Mouse (Mus musculus) forebrain, embryonic 11.5 days (tissue): ENCODE measurements around the gene Ciz1. TPM values are rescaled to one million over a fixed set of nuclear protein-coding genes. Genes with fewer than 3 reads are reported as not detected.

Experiments used
- ATAC-seq: fragments of 200-750 bp; cut with Nextera tagmentation; replicated peaks from 2 replicates; pipeline ENCODE4 v1.8.0; 2017; ENCODE audit warnings: moderate TSS enrichment; ENCODE audit not compliant: low FRiP score
- DNase-seq: peaks from one replicate; pipeline ENCODE4 v3.0.0-alpha.2; 2017; ENCODE audit warnings: low spot score
- H3K27ac ChIP-seq: fragments of 300-500 bp; sonication (generic); 2 replicates; pipeline ENCODE4 v1.5.1; 2014; ENCODE audit warnings: low read depth, low read length
- H3K27me3 ChIP-seq: fragments of 300-500 bp; sonication (generic); 2 replicates; pipeline ENCODE4 v1.6.1; 2014; ENCODE audit warnings: mild to moderate bottlenecking, low read length, mixed read lengths; ENCODE audit not compliant: control insufficient read depth, insufficient read depth
- H3K36me3 ChIP-seq: fragments of 300-500 bp; sonication (generic); 2 replicates; pipeline ENCODE4 v1.6.1; 2014; ENCODE audit warnings: mild to moderate bottlenecking, low read length, moderate library complexity, mixed read lengths; ENCODE audit not compliant: control insufficient read depth, insufficient read depth
- H3K4me1 ChIP-seq: fragments of 300-500 bp; sonication (generic); replicated peaks from 2 replicates; pipeline ENCODE4 v1.6.1; 2014; ENCODE audit warnings: low read length, mixed read lengths; ENCODE audit not compliant: control insufficient read depth, insufficient read depth
- H3K4me2 ChIP-seq: fragments of 300-500 bp; sonication (generic); 2 replicates; pipeline ENCODE4 v1.6.1; 2014; ENCODE audit warnings: low read depth, mild to moderate bottlenecking, low read length, moderate library complexity, mixed read lengths; ENCODE audit not compliant: severe bottlenecking
- H3K4me3 ChIP-seq: fragments of 300-500 bp; sonication (generic); 2 replicates; pipeline ENCODE4 v1.5.1; 2014; ENCODE audit warnings: low read depth, low read length
- H3K9ac ChIP-seq: fragments of 300-500 bp; sonication (generic); 2 replicates; pipeline ENCODE4 v1.6.1; 2014; ENCODE audit warnings: low read length
- H3K9me3 ChIP-seq: fragments of 300-500 bp; sonication (generic); 2 replicates; pipeline ENCODE4 v1.6.1; 2016; ENCODE audit warnings: low read length, mixed read lengths; ENCODE audit not compliant: control insufficient read depth
- WGBS: fragments of 180-500 bp; shearing (Covaris S2); extraction: QIAGEN DNeasy Blood & Tissue Kit; methylation state at CpG from one replicate; pipeline ENCODE4 v1.1.7; 2014; 5-methylcytosine and 5-hydroxymethylcytosine counted together
- polyA plus RNA-seq: library from polyadenylated mRNA; unstranded; fragments of >200 nt; fragmentation: Nextera tagmentation; extraction: Ambion mirVana; gene quantifications from 2 replicates; pipeline ENCODE4 v1.2.1, GENCODE M21; 2014

Ciz1 gene
- polyA plus RNA-seq, 1 experiment from 2014 or later = 69.0 TPM

DNA sequence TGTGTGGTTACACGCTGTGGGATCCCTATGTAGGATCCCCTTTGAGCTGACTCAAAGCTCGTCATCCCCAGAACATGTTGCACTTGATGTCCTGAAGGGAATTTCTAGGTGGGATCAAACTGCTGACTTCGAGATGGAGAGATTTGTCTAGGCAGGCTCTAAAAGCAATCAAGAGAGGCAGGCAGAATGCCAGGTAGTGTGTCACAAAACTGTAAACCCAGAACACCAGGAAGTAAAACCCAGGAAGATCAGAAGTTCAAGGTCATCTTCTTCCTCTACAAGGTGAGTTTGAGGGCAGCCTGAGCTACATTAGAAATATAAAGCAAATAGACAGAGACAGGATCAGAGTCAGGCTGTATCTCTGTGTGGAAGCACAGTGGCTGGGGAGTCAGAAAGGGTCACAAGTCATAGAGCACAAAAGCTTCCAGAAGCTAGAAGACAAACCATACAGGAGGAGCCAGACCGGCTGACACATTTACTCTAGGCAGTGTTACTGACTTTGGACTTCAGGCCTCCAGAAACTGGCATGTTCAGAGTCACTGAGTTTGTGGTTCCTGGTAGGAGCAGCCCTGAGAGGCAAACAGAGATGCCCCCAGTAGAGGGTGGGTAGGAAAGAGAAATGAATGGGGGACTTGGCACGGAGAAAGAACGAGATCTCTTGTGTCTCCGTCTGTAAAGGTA lies 55.2 kb downstream of the Ciz1 start:
- H3K9me3 ChIP-seq = no peaks in the 10 kb centered on the region
- DNase-seq = no peak
- no peaks in the 10 kb centered on the region for H3K4me1 ChIP-seq
- no peak overlapping the region for H3K4me3 ChIP-seq
- no peak overlapping the region for H3K4me2 ChIP-seq
- H3K27ac ChIP-seq = no peak overlapping the region
- WGBS = 83% methylated on average over 7 of the region's 7 CpGs
- no peak overlapping the region for H3K9ac ChIP-seq
- no peaks in the 10 kb centered on the region; the same call in 1 of the 2 replicates for H3K36me3 ChIP-seq
- H3K27me3 ChIP-seq = no peaks in the 10 kb centered on the region
- ATAC-seq = no peak

- no peak overlapping the region for H3K9ac ChIP-seq
- DNase-seq = no peak
- ATAC-seq = no peak
- no peak overlapping the region for H3K27ac ChIP-seq
- H3K27me3 ChIP-seq = no peaks in the 10 kb centered on the region
- no peak overlapping the region for H3K4me2 ChIP-seq
- 70% methylated on average over 25 of the region's 25 CpGs for WGBS
- H3K4me1 ChIP-seq = no peaks in the 10 kb centered on the region
- no peak overlapping the region for H3K4me3 ChIP-seq
- H3K9me3 ChIP-seq = no peaks in the 10 kb centered on the region
- no peaks in the 10 kb centered on the region; the same call in 1 of the 2 replicates for H3K36me3 ChIP-seq
Measured at GRCm38 (mm10) chr2:32408429-32409424, 56.6 kb downstream of the Ciz1 start.

- WGBS = 91% methylated on average over 7 of the region's 7 CpGs
- no peak for ATAC-seq
Measured at GRCm38 (mm10) chr2:32411407-32411806, 59.3 kb downstream of the Ciz1 start.

GRCm38 (mm10) chr2:32412742-32413531 lies 60.8 kb downstream of the Ciz1 start:
- Histone ChIP-seq H3K27me3 (no peaks in the 10 kb centered on the region), H3K27ac (no peak overlapping the region), H3K9ac (no peak overlapping the region), H3K4me3 (no peak overlapping the region), H3K4me2 (no peak overlapping the region), H3K36me3 (peaks cover 4% of the 10 kb centered on the region), H3K4me1 (no peaks in the 10 kb centered on the region), H3K9me3 (no peaks in the 10 kb centered on the region)
- ATAC-seq (no peak), DNase-seq (no peak)
- WGBS = 98% methylated on average over 6 of the region's 6 CpGs

More at GRCm38 (mm10) chr2:32411407-32411806, 59.3 kb downstream of the Ciz1 start:
- Histone ChIP-seq H3K27ac (no peak overlapping the region), H3K36me3 (no peaks in the 10 kb centered on the region; the same call in 1 of the 2 replicates), H3K9ac (no peak overlapping the region), H3K4me3 (no peak overlapping the region), H3K4me2 (no peak overlapping the region), H3K9me3 (no peaks in the 10 kb centered on the region), H3K27me3 (no peaks in the 10 kb centered on the region), H3K4me1 (no peaks in the 10 kb centered on the region)
- no peak for DNase-seq

DNA sequence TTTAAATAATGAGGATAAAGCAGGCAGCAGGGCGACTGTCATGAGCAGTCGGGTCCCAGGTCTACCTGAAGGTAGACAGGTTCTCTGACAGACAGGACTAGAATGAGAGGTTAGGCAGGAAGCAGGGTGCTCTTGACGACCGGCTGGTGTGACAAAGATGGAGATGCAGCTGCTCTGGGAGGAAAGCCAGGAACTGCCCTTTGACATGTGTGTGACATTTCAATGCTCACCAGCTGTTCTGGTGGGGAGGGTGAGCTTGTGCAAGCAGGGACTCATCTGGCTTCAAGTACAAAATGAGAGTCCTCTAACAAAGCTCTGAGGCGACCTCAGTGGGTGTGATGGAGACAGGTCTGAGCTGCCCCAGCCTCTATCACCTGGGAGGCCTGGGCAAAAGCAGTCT lies 61.8 kb downstream of the Ciz1 start:
- Histone ChIP-seq H3K27ac (no peak overlapping the region), H3K4me1 (no peaks in the 10 kb centered on the region), H3K4me3 (no peak overlapping the region), H3K4me2 (no peak overlapping the region), H3K9me3 (no peaks in the 10 kb centered on the region), H3K9ac (no peak overlapping the region), H3K27me3 (no peaks in the 10 kb centered on the region), H3K36me3 (peaks cover 4% of the 10 kb centered on the region)
- ATAC-seq (no peak), DNase-seq (no peak)
- 73% methylated on average over 5 of the region's 5 CpGs for WGBS

DNA sequence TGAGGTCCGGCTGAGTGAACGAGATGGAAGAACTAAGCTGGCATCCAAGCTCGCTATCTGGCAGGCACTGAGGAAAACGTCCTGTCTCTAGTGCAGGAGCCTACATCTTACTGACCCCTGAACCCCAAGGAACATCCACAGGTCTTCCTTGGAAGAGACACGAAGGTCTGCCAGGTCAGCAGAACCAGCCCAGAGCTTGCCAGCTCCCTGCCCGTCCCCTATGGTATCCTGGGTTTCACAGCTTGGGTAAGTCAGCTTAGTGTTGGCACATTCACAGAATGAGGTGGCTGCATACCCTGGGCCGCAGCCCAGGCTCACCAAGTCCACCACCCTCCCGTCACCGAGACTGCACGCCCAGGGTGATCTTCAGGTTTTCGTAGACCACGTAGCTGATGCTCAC lies 63.7 kb downstream of the Ciz1 start:
- Histone ChIP-seq H3K36me3 (peaks cover 4% of the 10 kb centered on the region), H3K27me3 (no peaks in the 10 kb centered on the region), H3K9ac (no peak overlapping the region), H3K4me1 (no peaks in the 10 kb centered on the region), H3K4me2 (no peak overlapping the region), H3K27ac (no peak overlapping the region), H3K4me3 (no peak overlapping the region), H3K9me3 (no peaks in the 10 kb centered on the region)
- ATAC-seq = no peak
- no peak for DNase-seq
- WGBS = 94% methylated on average over 12 of the region's 12 CpGs

GRCm38 (mm10) chr2:32416556-32416955 lies 64.4 kb downstream of the Ciz1 start:
- ATAC-seq (no peak), DNase-seq (no peak)
- no peaks in the 10 kb centered on the region for H3K4me1 ChIP-seq
- WGBS = 90% methylated on average over 2 of the region's 2 CpGs
- no peak overlapping the region for H3K4me2 ChIP-seq
- H3K36me3 ChIP-seq = peaks cover 4% of the 10 kb centered on the region
- H3K4me3 ChIP-seq = no peak overlapping the region
- no peak overlapping the region for H3K27ac ChIP-seq
- H3K9me3 ChIP-seq = no peaks in the 10 kb centered on the region
- no peaks in the 10 kb centered on the region for H3K27me3 ChIP-seq
- no peak overlapping the region for H3K9ac ChIP-seq

DNA sequence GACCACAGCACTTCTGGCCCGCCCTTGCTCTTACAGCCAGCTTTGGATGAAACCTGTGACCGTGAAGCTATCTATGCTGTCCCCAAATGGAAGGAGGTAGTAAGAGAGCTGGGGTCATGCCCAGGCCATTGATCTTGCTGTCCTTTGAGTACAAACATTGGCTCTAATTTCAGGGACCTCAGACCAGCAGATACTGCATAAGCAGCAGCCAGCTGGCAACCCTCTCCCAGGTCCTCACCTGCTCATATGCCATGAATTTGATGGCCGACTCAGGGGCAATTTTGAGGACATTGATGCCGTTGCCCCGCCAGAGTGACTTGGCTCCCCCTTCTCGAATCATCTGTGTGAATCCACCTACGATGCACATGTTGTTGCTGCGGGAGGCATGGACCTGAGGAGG lies 65.4 kb downstream of the Ciz1 start:
- Histone ChIP-seq H3K4me2 (no peak overlapping the region), H3K36me3 (peaks cover 4% of the 10 kb centered on the region), H3K27me3 (no peaks in the 10 kb centered on the region), H3K4me3 (no peak overlapping the region), H3K4me1 (no peaks in the 10 kb centered on the region; the same call in 1 of the 2 replicates), H3K9me3 (no peaks in the 10 kb centered on the region), H3K27ac (no peak overlapping the region), H3K9ac (no peak overlapping the region)
- ATAC-seq (no peak), DNase-seq (no peak)
- WGBS = 91% methylated on average over 8 of the region's 8 CpGs
